Mouse (Mus musculus): ENCODE measurements at regions not wholly inside any gene's neighbourhood (a gene's known extent, or its start where the extent isn't known, plus 50 kb on each side); places are given as distances from the start of the nearest gene placed in this dataset.

GRCm38 (mm10) chr3:35242349-35242748, 511.6 kb upstream of the Atp11b start:
- TF ChIP-seq CTCF (conservative IDR thresholded peaks at IDR 0.05 in 1 of 2, IDR thresholded peaks at IDR 0.05 in 1 of 2; ENCODE audit: low read depth in 2 of 2, low read length in 2 of 2) (no peak), EP300 (IDR thresholded peaks at IDR 0.05; ENCODE audit: low read length) (no peak), ZNF384 (IDR thresholded peaks at IDR 0.05; ENCODE audit: low read depth, low read length) (no peak)

Measured in CH12.LX (cell line).